Mouse (Mus musculus) gastrocnemius, adult 2 months (tissue): Measurements from ENCODE around the gene Bud31. TPM values are rescaled to one million over a fixed set of nuclear protein-coding genes. Genes with fewer than 3 reads are reported as not detected.

Experiments
- DNase-seq: peaks from one replicate; pipeline ENCODE4 v3.0.0; 2022
- H3K27ac ChIP-seq: fragments of 200-600 bp; 2 replicates; pipeline ENCODE4 v1.8.1; 2022; ENCODE audit warnings: mild to moderate bottlenecking
- H3K4me3 ChIP-seq: fragments of 200-600 bp; 2 replicates; pipeline ENCODE4 v1.8.1; 2022; ENCODE audit warnings: mild to moderate bottlenecking, moderate library complexity
- CTCF ChIP-seq: fragments of 200-600 bp; IDR thresholded peaks from 2 replicates; pipeline ENCODE4 v1.8.1; 2022; ENCODE audit warnings: antibody characterized with exemption, mild to moderate bottlenecking, moderate library complexity
- intact Hi-C: fragments of 180-260 bp; cut with DNase I; formaldehyde crosslinking; loops from one replicate; pipeline ENCODE4 v1.15.1; 2025
- total RNA-seq, 2 experiments: library from RNA; stranded (reverse); gene quantifications; 2 replicates each; pipeline ENCODE4 v1.2.3; 2021

Bud31 gene
- total RNA-seq, 2 experiments from 2014 or later = 49.1 to 57.4 TPM

DNA sequence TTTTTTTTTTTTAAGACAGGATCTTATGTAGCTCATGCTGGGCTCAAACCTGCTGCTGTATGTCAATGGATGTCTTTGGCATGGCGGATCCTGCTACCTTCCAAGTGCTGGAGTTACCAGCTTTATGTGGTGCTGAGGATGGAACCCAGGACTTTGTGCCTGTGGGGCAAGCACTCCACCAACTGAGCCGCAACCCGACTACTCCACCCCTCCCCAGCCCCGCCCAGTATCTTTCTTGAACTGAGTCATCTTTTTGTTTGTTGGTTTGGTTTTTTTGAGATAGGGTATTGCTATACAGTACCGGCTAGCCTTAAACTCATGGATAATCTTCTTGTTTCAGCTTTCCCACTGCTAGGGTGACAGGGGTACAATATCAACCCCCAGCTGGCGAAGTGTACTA lies 49.3 kb downstream of the Bud31 start:
- peak overlapping the region; percentile 86 for H3K4me3 ChIP-seq
- no peak for TF ChIP-seq CTCF
- no peak for DNase-seq
- intact Hi-C loops = no loop called here
- peak overlapping the region; percentile 98; the same call in 1 of the 2 replicates for H3K27ac ChIP-seq

DNA sequence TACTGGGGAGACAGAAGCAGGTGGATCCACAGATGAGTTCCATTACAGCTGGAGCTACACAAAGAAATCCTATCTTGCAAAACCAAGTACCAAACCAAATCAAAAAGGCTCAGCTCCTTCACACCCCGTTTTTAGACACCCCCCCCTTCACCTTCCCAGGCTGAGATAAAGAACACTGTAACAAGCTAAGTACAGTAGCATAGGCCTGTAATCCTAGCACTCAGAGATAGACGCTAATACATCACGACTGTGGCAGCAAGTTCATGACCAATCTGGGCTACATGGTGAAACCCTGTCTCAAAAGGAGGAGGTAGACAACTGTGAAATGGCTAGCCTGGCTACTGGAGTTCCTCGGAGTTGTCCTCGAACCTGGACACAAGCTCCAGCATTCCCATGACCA lies 50.2 kb downstream of the Bud31 start:
- intact Hi-C loops = loop anchor here (2.0 kb wide), 1 partner anchor 24 kb away; the partner anchor contains the start of genes Cpsf4 and Ptcd1
- Histone ChIP-seq H3K4me3 (peak overlapping the region; percentile 86), H3K27ac (peak overlapping the region; percentile 98)
- no peak for DNase-seq
- no peak for TF ChIP-seq CTCF

DNA sequence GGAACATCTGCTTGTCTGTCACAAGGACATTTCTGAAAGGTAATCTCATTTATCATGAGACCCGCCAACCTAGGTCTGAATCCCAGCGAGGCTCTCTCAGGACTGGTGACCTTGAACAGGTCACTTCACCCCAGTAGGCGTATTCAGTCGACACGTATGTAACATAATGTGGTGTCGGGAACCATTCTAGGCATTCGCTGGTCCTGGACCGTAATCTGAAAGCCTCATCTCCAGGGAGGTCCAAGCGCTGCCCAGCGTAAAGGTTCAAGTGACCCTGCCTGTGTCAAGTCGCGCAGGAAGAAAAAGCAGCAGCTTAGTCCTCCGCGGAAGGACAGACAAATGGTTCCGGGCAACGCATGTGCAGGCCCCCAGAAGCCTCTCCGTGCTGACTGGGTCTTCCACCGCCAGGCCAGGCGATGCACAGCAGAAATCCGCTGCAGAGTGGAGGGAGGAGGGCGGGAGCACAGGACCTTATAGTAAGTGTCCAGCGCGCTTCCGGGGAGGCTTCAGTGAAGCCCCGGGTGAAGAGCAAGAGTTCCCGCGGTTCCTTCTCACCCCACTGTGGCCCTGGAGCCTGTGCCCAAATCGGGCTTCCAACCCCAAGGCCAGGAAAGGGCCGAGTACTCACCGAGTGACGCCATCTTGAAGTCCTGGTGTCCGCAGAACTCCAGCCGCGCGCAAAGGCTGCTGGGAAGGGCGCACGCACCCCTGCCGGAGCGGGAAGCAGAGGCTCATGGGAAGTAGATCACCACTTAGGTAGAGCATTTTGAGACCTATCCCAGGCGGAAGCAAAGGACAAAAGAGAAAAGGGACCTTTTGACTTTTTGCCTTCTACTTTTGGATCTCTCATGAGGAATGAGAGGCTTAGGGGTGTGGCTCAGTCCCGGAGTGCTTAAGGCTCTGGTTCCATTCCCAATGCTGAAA lies 51.0 kb downstream of the Bud31 start:
- TF ChIP-seq CTCF = no peak
- H3K4me3 ChIP-seq = peak overlapping the region; percentile 86
- peak; percentile 93 for DNase-seq
- H3K27ac ChIP-seq = peak overlapping the region; percentile 98
- intact Hi-C loops = loop anchor here (2.0 kb wide), 1 partner anchor 24 kb away; the partner anchor contains the start of genes Cpsf4 and Ptcd1

- Histone ChIP-seq H3K4me3 (peak within 1 kb of the TSS; percentile 86), H3K27ac (peak within 1 kb of the TSS; percentile 98)
- no peak for DNase-seq
- no peak for TF ChIP-seq CTCF
- intact Hi-C loops = loop anchor here (2.0 kb wide), 1 partner anchor 25 kb away; the partner anchor contains the start of genes Cpsf4 and Ptcd1
These were observed 51.8 kb downstream of the Bud31 start, which contains the start of gene Atp5j2 for GRCm38 (mm10) chr5:145191962-145192361. Gene Atp5j2, minus strand, starts transcription at chr5:145192062.

Other genes with a start within 250 kb of the Bud31 start
- gene Smurf1, start 174.5 kb upstream of the Bud31 start, total RNA-seq = 10 to 100 TPM in 1 of 2 experiments, 1 to 10 TPM in 1; 9.3 to 16.8 TPM
- gene Gm4871, start 107.6 kb upstream of the Bud31 start, total RNA-seq = not detected
- gene 1700018F24Rik, start 97.4 kb upstream of the Bud31 start, total RNA-seq = not detected
- 10 to 100 TPM; 23.8 to 30.3 TPM for gene Arpc1a, start 56.5 kb upstream of the Bud31 start, total RNA-seq
- gene Kpna7, start 56.3 kb upstream of the Bud31 start, total RNA-seq = not detected
- gene Arpc1b, start 26.1 kb upstream of the Bud31 start, total RNA-seq = 10 to 100 TPM; 20.1 to 29.9 TPM
- gene Pdap1, start 124 bp upstream of the Bud31 start, total RNA-seq = 10 to 100 TPM; 47.9 to 56.9 TPM
- 10 to 100 TPM; 11.5 to 12.8 TPM for gene Ptcd1, start 26.7 kb downstream of the Bud31 start, total RNA-seq
- 1 to 10 TPM; 9.3 to 9.9 TPM for gene Cpsf4, start 26.9 kb downstream of the Bud31 start, total RNA-seq
- 100 to 1,000 TPM; 622 to 768 TPM for gene Atp5j2, start 51.7 kb downstream of the Bud31 start, total RNA-seq
- gene Zkscan14, start 61.5 kb downstream of the Bud31 start, total RNA-seq = 10 to 100 TPM in 1 of 2 experiments, 1 to 10 TPM in 1; 9.3 to 11.6 TPM
- gene Zkscan5, start 64.2 kb downstream of the Bud31 start, total RNA-seq = 1 to 10 TPM; 8.6 to 9.3 TPM
- 10 to 100 TPM; 14.3 to 15.2 TPM for gene Zfp655, start 91.4 kb downstream of the Bud31 start, total RNA-seq
- gene Zscan25, start 140.1 kb downstream of the Bud31 start, total RNA-seq = 1 to 10 TPM; 8.8 to 9.4 TPM
- not detected for gene Cyp3a57, start 204.9 kb downstream of the Bud31 start, total RNA-seq